Mouse (Mus musculus) cerebellum, adult (tissue): ENCODE measurements at regions not wholly inside any gene's neighbourhood (a gene's known extent, or its start where the extent isn't known, plus 50 kb on each side); places are given as distances from the start of the nearest gene placed in this dataset.

Experiments
- ATAC-seq: cut with Nextera tagmentation; 2 replicates; pipeline ENCODE4 v1.9.2; 2017; ENCODE audit warnings: mild to moderate bottlenecking, moderate library complexity, mixed read lengths; ENCODE audit not compliant: insufficient number of reproducible peaks, low FRiP score, low TSS enrichment

GRCm38 (mm10) chr10:96305701-96306100 lies 169.3 kb downstream of the Gm5426 start:
- no peak for ATAC-seq

GRCm38 (mm10) chr10:96308713-96309445 lies 172.5 kb downstream of the Gm5426 start:
- ATAC-seq = peak; percentile 78

GRCm38 (mm10) chr10:96309766-96310165 lies 173.4 kb downstream of the Gm5426 start:
- no peak for ATAC-seq

GRCm38 (mm10) chr10:96325297-96325696 lies 188.9 kb downstream of the Gm5426 start:
- no peak for ATAC-seq

- ATAC-seq = no peak
These were observed 194.5 kb downstream of the Gm5426 start for GRCm38 (mm10) chr10:96330639-96331487.

- no peak for ATAC-seq
These were observed 196.4 kb downstream of the Gm5426 start for GRCm38 (mm10) chr10:96332731-96333201.

- no peak for ATAC-seq
These were observed 196.8 kb downstream of the Gm5426 start for GRCm38 (mm10) chr10:96333224-96333623.

- ATAC-seq = peak; percentile 80
These were observed 199.9 kb downstream of the Gm5426 start for GRCm38 (mm10) chr10:96336271-96336670.

- no peak for ATAC-seq
These were observed 200.8 kb downstream of the Gm5426 start for GRCm38 (mm10) chr10:96337088-96337666.

- no peak for ATAC-seq
These were observed 201.6 kb downstream of the Gm5426 start for GRCm38 (mm10) chr10:96337797-96338608.

- ATAC-seq = no peak
These were observed 202.2 kb downstream of the Gm5426 start for GRCm38 (mm10) chr10:96338609-96338978.

- ATAC-seq = no peak
These were observed 206.1 kb downstream of the Gm5426 start for GRCm38 (mm10) chr10:96342476-96342875.

GRCm38 (mm10) chr10:96343666-96344065 lies 207.3 kb downstream of the Gm5426 start:
- no peak for ATAC-seq

- no peak for ATAC-seq
These were observed 214.3 kb downstream of the Gm5426 start for GRCm38 (mm10) chr10:96350692-96351091.

- no peak for ATAC-seq
These were observed 214.9 kb downstream of the Gm5426 start for GRCm38 (mm10) chr10:96351320-96351719.

GRCm38 (mm10) chr10:96356980-96357624 lies 220.7 kb downstream of the Gm5426 start:
- ATAC-seq = no peak

GRCm38 (mm10) chr10:96357632-96358031 lies 221.2 kb downstream of the Gm5426 start:
- no peak for ATAC-seq

GRCm38 (mm10) chr10:96358984-96359383 lies 222.6 kb downstream of the Gm5426 start:
- ATAC-seq = 0 out of 2 replicates have a peak, but pooled peaks have one; percentile 56

- no peak for ATAC-seq
These were observed 225.8 kb downstream of the Gm5426 start for GRCm38 (mm10) chr10:96362211-96362610.

- ATAC-seq = no peak
These were observed 227.5 kb downstream of the Gm5426 start for GRCm38 (mm10) chr10:96363867-96364266.
